Mouse (Mus musculus): ENCODE results near the gene Slc8a3. TPM values are rescaled to one million over a fixed set of nuclear protein-coding genes. Genes with fewer than 3 reads are reported as not detected.

Slc8a3 gene
- polyA plus RNA-seq, 1 experiment = 0.43 TPM

- Histone ChIP-seq H3K36me3 (ENCODE audit: control insufficient read depth, insufficient read depth, low read length) (no peaks in the 10 kb centered on the region), H3K4me1 (ENCODE audit: control insufficient read depth, insufficient read depth, insufficient read length, low read length) (no peaks in the 10 kb centered on the region), H3K27ac (ENCODE audit: insufficient read depth, low read depth, low read length) (no peak overlapping the region), H3K27me3 (ENCODE audit: control insufficient read depth, insufficient read depth, low read length) (no peaks in the 10 kb centered on the region), H3K4me3 (ENCODE audit: low read depth, low read length) (no peak overlapping the region)
- TF ChIP-seq POLR2A (IDR thresholded peaks at IDR 0.05; ENCODE audit: low read depth, low read length) (no peak), CTCF (IDR thresholded peaks at IDR 0.05; ENCODE audit: extremely low read depth, insufficient read length, insufficient replicate concordance, low read depth, low read length) (no peak)
- WGBS = 80% methylated on average over 5 of the region's 5 CpGs
Observed at GRCm38 (mm10) chr12:81269246-81269645, 63.7 kb downstream of the Slc8a3 start.

DNA sequence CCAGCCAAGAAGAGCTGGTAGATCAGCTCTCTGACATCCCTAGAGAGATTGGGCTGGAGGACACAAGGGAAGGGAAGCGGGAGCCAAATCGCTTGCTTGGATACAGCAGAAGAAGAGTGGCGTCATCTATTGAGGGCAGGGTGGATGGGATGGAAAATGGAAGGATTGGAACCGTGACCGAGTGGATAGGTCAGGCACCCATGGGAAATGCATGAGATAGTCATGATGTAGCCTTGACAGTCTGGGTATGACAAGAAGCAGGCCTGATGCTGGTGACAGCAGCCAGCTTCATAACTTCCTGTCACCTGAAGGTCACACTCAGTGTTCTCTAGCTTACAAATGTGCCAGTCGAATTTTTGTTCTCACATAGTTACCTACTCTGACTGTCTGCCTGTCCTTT, 70.2 kb downstream of the Slc8a3 start:
- H3K36me3 ChIP-seq (ENCODE audit: control insufficient read depth, insufficient read depth, low read length) = no peaks in the 10 kb centered on the region
- H3K27ac ChIP-seq (ENCODE audit: insufficient read depth, low read depth, low read length) = no peak overlapping the region
- no peak overlapping the region for H3K4me3 ChIP-seq (ENCODE audit: low read depth, low read length)
- WGBS = 80% methylated on average over 6 of the region's 6 CpGs
- H3K27me3 ChIP-seq (ENCODE audit: control insufficient read depth, insufficient read depth, low read length) = no peaks in the 10 kb centered on the region
- TF ChIP-seq CTCF (IDR thresholded peaks at IDR 0.05; ENCODE audit: extremely low read depth, insufficient read length, insufficient replicate concordance, low read depth, low read length) (no peak), POLR2A (IDR thresholded peaks at IDR 0.05; ENCODE audit: low read depth, low read length) (no peak)
- H3K4me1 ChIP-seq (ENCODE audit: control insufficient read depth, insufficient read depth, insufficient read length, low read length) = no peaks in the 10 kb centered on the region

- TF ChIP-seq POLR2A (IDR thresholded peaks at IDR 0.05; ENCODE audit: low read depth, low read length) = no peak
- no peak for TF ChIP-seq CTCF (IDR thresholded peaks at IDR 0.05; ENCODE audit: extremely low read depth, insufficient read length, insufficient replicate concordance, low read depth, low read length)
- Histone ChIP-seq H3K4me1 (ENCODE audit: control insufficient read depth, insufficient read depth, insufficient read length, low read length) (no peaks in the 10 kb centered on the region), H3K36me3 (ENCODE audit: control insufficient read depth, insufficient read depth, low read length) (no peaks in the 10 kb centered on the region), H3K4me3 (ENCODE audit: low read depth, low read length) (no peak overlapping the region), H3K27ac (ENCODE audit: insufficient read depth, low read depth, low read length) (no peak overlapping the region), H3K27me3 (ENCODE audit: control insufficient read depth, insufficient read depth, low read length) (no peaks in the 10 kb centered on the region)
- 59% methylated on average over 3 of the region's 3 CpGs for whole genome bisulfite sequencing
Observed at GRCm38 (mm10) chr12:81258215-81258614, 74.8 kb downstream of the Slc8a3 start.

DNA sequence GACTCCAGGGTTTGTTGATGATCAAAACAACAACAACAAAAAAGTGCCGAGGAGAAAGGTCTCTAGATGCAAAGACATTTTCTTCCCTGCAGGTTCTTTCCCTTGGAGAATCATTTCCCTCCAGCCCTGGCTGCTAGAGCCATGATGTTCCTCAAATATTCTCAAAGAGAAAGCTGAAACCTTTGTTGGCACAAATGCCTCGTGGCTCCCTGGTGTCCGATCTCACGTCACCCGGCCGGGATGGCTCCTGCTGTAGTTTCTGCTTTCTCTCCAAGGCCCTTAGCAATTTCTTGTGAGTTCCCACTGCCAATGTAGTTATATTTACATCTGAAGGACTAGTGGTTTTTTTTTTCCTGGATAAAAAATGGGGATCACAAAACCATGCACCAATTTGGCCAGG, 87.6 kb downstream of the Slc8a3 start:
- 60% methylated on average over 6 of the region's 6 CpGs for WGBS
- TF ChIP-seq CTCF (IDR thresholded peaks at IDR 0.05; ENCODE audit: extremely low read depth, insufficient read length, insufficient replicate concordance, low read depth, low read length) = no peak
- no peak for TF ChIP-seq POLR2A (IDR thresholded peaks at IDR 0.05; ENCODE audit: low read depth, low read length)
- Histone ChIP-seq H3K4me3 (ENCODE audit: low read depth, low read length) (no peak overlapping the region), H3K4me1 (ENCODE audit: control insufficient read depth, insufficient read depth, insufficient read length, low read length) (no peaks in the 10 kb centered on the region), H3K27me3 (ENCODE audit: control insufficient read depth, insufficient read depth, low read length) (no peaks in the 10 kb centered on the region), H3K36me3 (ENCODE audit: control insufficient read depth, insufficient read depth, low read length) (no peaks in the 10 kb centered on the region), H3K27ac (ENCODE audit: insufficient read depth, low read depth, low read length) (no peak overlapping the region)

DNA sequence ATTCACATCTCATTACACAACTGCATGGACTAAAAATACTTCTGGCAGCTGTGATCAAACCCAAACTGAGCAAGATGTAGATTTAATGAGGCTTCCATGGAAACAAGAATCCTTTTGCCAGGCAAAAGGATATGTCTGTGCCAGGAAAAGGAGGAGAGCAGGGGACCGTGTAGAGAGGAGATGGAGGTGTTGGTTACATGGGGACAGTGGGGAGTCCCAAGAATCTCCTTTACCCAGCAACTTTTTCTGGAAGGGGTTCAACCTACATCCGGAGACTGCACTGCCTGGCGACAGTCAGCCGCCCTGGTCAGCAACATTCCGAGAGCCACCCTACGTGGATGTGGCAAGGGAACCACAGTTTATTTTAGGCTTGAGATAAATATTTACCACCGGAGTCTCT, 88.0 kb downstream of the Slc8a3 start:
- H3K27ac ChIP-seq (ENCODE audit: insufficient read depth, low read depth, low read length) = no peak overlapping the region
- no peaks in the 10 kb centered on the region for H3K4me1 ChIP-seq (ENCODE audit: control insufficient read depth, insufficient read depth, insufficient read length, low read length)
- no peak overlapping the region for H3K4me3 ChIP-seq (ENCODE audit: low read depth, low read length)
- 55% methylated on average over 7 of the region's 7 CpGs for WGBS
- H3K36me3 ChIP-seq (ENCODE audit: control insufficient read depth, insufficient read depth, low read length) = no peaks in the 10 kb centered on the region
- no peaks in the 10 kb centered on the region for H3K27me3 ChIP-seq (ENCODE audit: control insufficient read depth, insufficient read depth, low read length)
- TF ChIP-seq CTCF (IDR thresholded peaks at IDR 0.05; ENCODE audit: extremely low read depth, insufficient read length, insufficient replicate concordance, low read depth, low read length) = no peak
- no peak for TF ChIP-seq POLR2A (IDR thresholded peaks at IDR 0.05; ENCODE audit: low read depth, low read length)

DNA sequence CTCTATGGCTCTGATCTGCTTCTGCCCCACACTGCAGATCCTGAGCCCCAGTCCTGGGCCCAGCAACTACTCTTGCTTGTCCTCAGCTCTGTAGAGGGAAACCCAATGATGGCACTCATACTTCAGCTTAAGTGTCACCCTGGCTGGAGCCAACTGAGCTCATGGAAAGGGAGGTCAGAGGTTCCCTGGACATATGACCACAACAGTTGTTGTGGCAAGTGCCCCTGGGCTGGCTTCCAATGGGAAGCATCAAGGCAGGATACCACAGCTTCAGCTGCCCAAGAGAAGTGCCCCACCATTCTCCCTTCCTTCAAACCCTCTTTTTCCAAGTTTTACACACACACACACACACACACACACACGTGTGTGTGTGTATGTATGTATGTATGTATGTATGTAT, 88.5 kb downstream of the Slc8a3 start:
- WGBS = 47% methylated on average over 1 of the region's 1 CpGs

DNA sequence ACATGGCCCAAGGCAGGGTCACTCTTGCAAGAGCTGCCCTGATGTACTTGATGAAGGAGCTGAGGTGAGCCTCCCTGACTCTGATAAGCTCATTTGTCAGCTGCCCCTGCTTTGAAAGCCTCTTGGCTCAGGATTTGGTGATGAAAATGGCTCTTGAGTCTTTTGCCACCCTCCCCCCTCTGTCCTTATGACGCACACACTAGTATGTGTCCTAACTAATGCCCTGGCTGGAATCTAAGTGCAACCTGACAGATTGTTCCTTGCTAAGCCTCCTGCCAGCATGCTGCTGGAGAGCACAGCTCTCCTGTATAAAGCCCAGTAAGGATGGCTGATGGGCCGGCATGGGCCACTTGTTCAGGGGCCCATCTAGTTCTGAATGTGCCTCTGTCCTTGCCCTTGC, 91.3 kb downstream of the Slc8a3 start:
- TF ChIP-seq POLR2A (IDR thresholded peaks at IDR 0.05; ENCODE audit: low read depth, low read length) (no peak), CTCF (IDR thresholded peaks at IDR 0.05; ENCODE audit: extremely low read depth, insufficient read length, insufficient replicate concordance, low read depth, low read length) (no peak)
- Histone ChIP-seq H3K27ac (ENCODE audit: insufficient read depth, low read depth, low read length) (no peak overlapping the region), H3K4me1 (ENCODE audit: control insufficient read depth, insufficient read depth, insufficient read length, low read length) (no peaks in the 10 kb centered on the region), H3K36me3 (ENCODE audit: control insufficient read depth, insufficient read depth, low read length) (no peaks in the 10 kb centered on the region), H3K27me3 (ENCODE audit: control insufficient read depth, insufficient read depth, low read length) (no peaks in the 10 kb centered on the region), H3K4me3 (ENCODE audit: low read depth, low read length) (no peak overlapping the region)
- WGBS = 75% methylated on average over 2 of the region's 2 CpGs

More for the DNA sequence above, 88.5 kb downstream of the Slc8a3 start:
- Histone ChIP-seq H3K36me3 (ENCODE audit: control insufficient read depth, insufficient read depth, low read length) (no peaks in the 10 kb centered on the region), H3K27me3 (ENCODE audit: control insufficient read depth, insufficient read depth, low read length) (no peaks in the 10 kb centered on the region), H3K27ac (ENCODE audit: insufficient read depth, low read depth, low read length) (no peak overlapping the region), H3K4me3 (ENCODE audit: low read depth, low read length) (no peak overlapping the region), H3K4me1 (ENCODE audit: control insufficient read depth, insufficient read depth, insufficient read length, low read length) (no peaks in the 10 kb centered on the region)
- no peak for TF ChIP-seq POLR2A (IDR thresholded peaks at IDR 0.05; ENCODE audit: low read depth, low read length)
- TF ChIP-seq CTCF (IDR thresholded peaks at IDR 0.05; ENCODE audit: extremely low read depth, insufficient read length, insufficient replicate concordance, low read depth, low read length) = no peak

DNA sequence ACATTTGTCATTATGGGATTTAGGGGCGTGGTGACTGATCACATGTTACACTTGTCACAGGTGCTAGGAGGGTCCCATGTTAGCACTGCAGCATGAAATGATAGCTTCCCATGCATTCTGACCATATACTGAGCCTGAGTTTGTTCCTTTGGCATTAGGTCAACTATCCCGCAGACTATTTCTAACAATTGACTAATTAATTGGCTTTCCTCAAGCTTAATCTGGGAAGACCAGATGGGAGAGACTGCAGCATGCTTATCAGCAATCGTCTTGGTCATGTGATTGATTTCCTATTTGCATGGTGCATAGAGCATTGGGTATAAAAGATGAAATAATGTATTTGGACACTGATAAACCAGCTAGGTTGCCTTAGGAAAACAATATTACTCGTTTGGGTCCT, 91.9 kb downstream of the Slc8a3 start:
- no peak for TF ChIP-seq CTCF (IDR thresholded peaks at IDR 0.05; ENCODE audit: extremely low read depth, insufficient read length, insufficient replicate concordance, low read depth, low read length)
- Histone ChIP-seq H3K4me3 (ENCODE audit: low read depth, low read length) (no peak overlapping the region), H3K27ac (ENCODE audit: insufficient read depth, low read depth, low read length) (no peak overlapping the region), H3K4me1 (ENCODE audit: control insufficient read depth, insufficient read depth, insufficient read length, low read length) (no peaks in the 10 kb centered on the region), H3K27me3 (ENCODE audit: control insufficient read depth, insufficient read depth, low read length) (no peaks in the 10 kb centered on the region), H3K36me3 (ENCODE audit: control insufficient read depth, insufficient read depth, low read length) (no peaks in the 10 kb centered on the region)
- WGBS = 50% methylated on average over 4 of the region's 4 CpGs
